In genomic region chr17:85079276-85079675, GRCm38 (mm10) we compare ENCODE assay signal across 27 mouse cellular contexts. TPM values are rescaled to one million over a fixed set of nuclear protein-coding genes. Genes with fewer than 3 reads are reported as not detected.
DNase-seq lines count a peak whose midpoint lies in the region; ATAC-seq and TF ChIP-seq lines count a peak whose summit lies in the region.
"Had no signal": no experiment of that assay in that cellular context is flagged by ENCODE, and none has a peak within 500 bp of the region (broad histone marks: within the 10 kb centered on the region; RNA-seq: fewer than 3 reads in every experiment).

No protein-coding gene starts in this region.

- no peak overlapping the region for H3K27ac ChIP-seq in heart, embryonic 10.5 days
- no peak overlapping the region for H3K27ac ChIP-seq in stomach, postnatal 0 days (replicated peaks)
- no peak overlapping the region for H3K27ac ChIP-seq in midbrain, embryonic 15.5 days
- H3K27ac ChIP-seq: embryonic facial prominence, embryonic 10.5 days; embryonic facial prominence, embryonic 13.5 days; forebrain, embryonic 12.5 days; forebrain, embryonic 15.5 days; hindbrain, embryonic 10.5 days; hindbrain, embryonic 13.5 days; intestine, embryonic 15.5 days had no signal

- 0 out of 2 replicates have a peak, but pooled peaks have one; percentile 4 for TF ChIP-seq CTCF in stomach, postnatal 0 days (IDR thresholded peaks at IDR 0.05; ENCODE audit: low read depth)

- 92% methylated on average over 3 of the region's 3 CpGs for WGBS in heart, embryonic 10.5 days
- 91% methylated on average over 3 of the region's 3 CpGs for WGBS in stomach, postnatal 0 days
- 87% methylated on average over 3 of the region's 3 CpGs for WGBS in midbrain, embryonic 15.5 days

- ATAC-seq in cerebellum, adult (ENCODE audit: insufficient number of reproducible peaks, low FRiP score, low TSS enrichment), result no peak
- ATAC-seq in stomach, postnatal 0 days (ENCODE audit: low FRiP score, low TSS enrichment), result no peak
- ATAC-seq in midbrain, embryonic 15.5 days (replicated peaks), result no peak
- ATAC-seq: activated CD4-positive, CD25-positive, alpha-beta regulatory T cell, adult 4 months; CD4-positive, CD25-positive, alpha-beta regulatory T cell, adult 4 months; forebrain, embryonic 15.5 days; hindbrain, embryonic 16.5 days; intestine, embryonic 15.5 days had no signal

- H3K27me3 ChIP-seq in heart, embryonic 10.5 days (ENCODE audit: insufficient read depth, poor library complexity, severe bottlenecking), result no peaks in the 10 kb centered on the region
- H3K27me3 ChIP-seq in stomach, postnatal 0 days (ENCODE audit: control insufficient read depth, insufficient read depth, low read length), result no peaks in the 10 kb centered on the region
- H3K27me3 ChIP-seq in midbrain, embryonic 15.5 days (replicated peaks), result no peaks in the 10 kb centered on the region
- H3K27me3 ChIP-seq: embryonic facial prominence, embryonic 13.5 days; forebrain, embryonic 12.5 days; forebrain, embryonic 15.5 days; hindbrain, embryonic 13.5 days; intestine, embryonic 15.5 days had no signal

- no peak overlapping the region for H3K4me2 ChIP-seq in stomach, postnatal 0 days (replicated peaks; ENCODE audit: low read depth)
- H3K4me2 ChIP-seq in midbrain, embryonic 15.5 days, result no peak overlapping the region
- H3K4me2 ChIP-seq: embryonic facial prominence, embryonic 13.5 days; forebrain, embryonic 12.5 days; forebrain, embryonic 15.5 days; hindbrain, embryonic 13.5 days; intestine, embryonic 15.5 days had no signal

- DNase-seq in cerebellum, adult 9-10 months, result peak; percentile 45
- DNase-seq in cerebellum, postnatal 36 days, result no peak
- peak; percentile 53 to 56 for DNase-seq in cerebellum, postnatal 14 days
- peak; percentile 11 for DNase-seq in heart, embryonic 10.5 days (ENCODE audit: low spot score)
- no peak for DNase-seq in heart, postnatal 4 days
- no peak for DNase-seq in stomach, postnatal 0 days (ENCODE audit: low spot score)
- DNase-seq: adrenal gland, postnatal 14 days; embryo, embryonic 11 days; gastrocnemius, postnatal 25 days; kidney, adult 11 months; kidney, adult 8-10 months had no signal

- no peak overlapping the region for H3K9ac ChIP-seq in stomach, postnatal 0 days (ENCODE audit: low read length)
- H3K9ac ChIP-seq in midbrain, embryonic 15.5 days, result no peak overlapping the region
- H3K9ac ChIP-seq: embryonic facial prominence, embryonic 13.5 days; forebrain, embryonic 12.5 days; forebrain, embryonic 15.5 days; hindbrain, embryonic 13.5 days; intestine, embryonic 15.5 days had no signal

- H3K9me3 ChIP-seq in heart, embryonic 10.5 days, result no peaks in the 10 kb centered on the region
- no peaks in the 10 kb centered on the region for H3K9me3 ChIP-seq in stomach, postnatal 0 days (ENCODE audit: control insufficient read depth, low read length)
- H3K9me3 ChIP-seq in midbrain, embryonic 15.5 days, result no peaks in the 10 kb centered on the region
- H3K9me3 ChIP-seq: embryonic facial prominence, embryonic 10.5 days; embryonic facial prominence, embryonic 13.5 days; forebrain, embryonic 12.5 days; forebrain, embryonic 15.5 days; hindbrain, embryonic 10.5 days; hindbrain, embryonic 13.5 days; intestine, embryonic 15.5 days had no signal

- no peak overlapping the region for H3K4me3 ChIP-seq in heart, embryonic 10.5 days
- no peak overlapping the region for H3K4me3 ChIP-seq in stomach, postnatal 0 days (ENCODE audit: low read depth, low read length)
- no peak overlapping the region for H3K4me3 ChIP-seq in midbrain, embryonic 15.5 days
- H3K4me3 ChIP-seq: embryonic facial prominence, embryonic 10.5 days; embryonic facial prominence, embryonic 13.5 days; erythroblast, embryonic 14.5 days; forebrain, embryonic 12.5 days; forebrain, embryonic 15.5 days; hindbrain, embryonic 10.5 days; hindbrain, embryonic 13.5 days; intestine, embryonic 15.5 days had no signal

- H3K4me1 ChIP-seq in heart, embryonic 10.5 days, result no peaks in the 10 kb centered on the region
- no peaks in the 10 kb centered on the region for H3K4me1 ChIP-seq in stomach, postnatal 0 days (replicated peaks; ENCODE audit: control insufficient read depth, insufficient read depth)
- H3K4me1 ChIP-seq in midbrain, embryonic 15.5 days, result no peaks in the 10 kb centered on the region
- H3K4me1 ChIP-seq: embryonic facial prominence, embryonic 10.5 days; embryonic facial prominence, embryonic 13.5 days; forebrain, embryonic 12.5 days; forebrain, embryonic 15.5 days; hindbrain, embryonic 10.5 days; hindbrain, embryonic 13.5 days; intestine, embryonic 15.5 days had no signal

- peaks cover 53% of the 10 kb centered on the region for H3K36me3 ChIP-seq in heart, embryonic 10.5 days
- peaks cover 17% of the 10 kb centered on the region for H3K36me3 ChIP-seq in stomach, postnatal 0 days (ENCODE audit: control insufficient read depth, insufficient read depth, low read length)
- H3K36me3 ChIP-seq in midbrain, embryonic 15.5 days (replicated peaks), result peaks cover 33% of the 10 kb centered on the region

- no peak for TF ChIP-seq EP300 in stomach, postnatal 0 days (optimal IDR thresholded peaks at IDR 0.05)

RNA-seq across cellular contexts. Expression of gene Prepl, which starts 10.8 kb away (rescaled TPM):
- 21.8 and 27.3 TPM in 2 replicates for polyA plus RNA-seq in heart, embryonic 10.5 days (2016; fragmentation: Nextera tagmentation; extraction: Ambion mirVana)
- 100 to 1,000 TPM; 117 to 118 TPM for total RNA-seq in heart, postnatal 4 days (2021)
- 15.5 and 15.7 TPM in 2 replicates for polyA plus RNA-seq in stomach, postnatal 0 days (2015; fragmentation: Nextera tagmentation; extraction: Ambion mirVana)
- polyA plus RNA-seq in midbrain, embryonic 15.5 days (2015; fragmentation: Nextera tagmentation; extraction: Ambion mirVana), result 106 and 118 TPM in 2 replicates

RNA-seq across cellular contexts. Expression of gene Camkmt, which starts 11.1 kb away (rescaled TPM):
- polyA plus RNA-seq in heart, embryonic 10.5 days (2016; fragmentation: Nextera tagmentation; extraction: Ambion mirVana), result 7.7 and 8.4 TPM in 2 replicates
- 1 to 10 TPM; 4.1 to 5.3 TPM for total RNA-seq in heart, postnatal 4 days (2021)
- polyA plus RNA-seq in stomach, postnatal 0 days (2015; fragmentation: Nextera tagmentation; extraction: Ambion mirVana), result 8.0 and 8.3 TPM in 2 replicates
- polyA plus RNA-seq in midbrain, embryonic 15.5 days (2015; fragmentation: Nextera tagmentation; extraction: Ambion mirVana), result 23.3 and 24.1 TPM in 2 replicates

RNA-seq across cellular contexts. Expression of gene Slc3a1, which starts 51.1 kb away (rescaled TPM):
- 0.09 and 0.33 TPM in 2 replicates for polyA plus RNA-seq in heart, embryonic 10.5 days (2016; fragmentation: Nextera tagmentation; extraction: Ambion mirVana)
- under 1 TPM; 0.16 to 0.26 TPM for total RNA-seq in heart, postnatal 4 days (2021)
- polyA plus RNA-seq in stomach, postnatal 0 days (2015; fragmentation: Nextera tagmentation; extraction: Ambion mirVana), result 0.88 and 1.0 TPM in 2 replicates
- 0.13 and 0.48 TPM in 2 replicates for polyA plus RNA-seq in midbrain, embryonic 15.5 days (2015; fragmentation: Nextera tagmentation; extraction: Ambion mirVana)
- total RNA-seq: gastrocnemius, adult 8-10 months; heart, postnatal 25 days had no signal
- polyA plus RNA-seq: erythroblast, embryonic 14.5 days; heart, postnatal 0 days had no signal

Comparison
In these comparisons a context has a peak if more than half of its experiments do, and no peak if none do; other contexts are left out.
1. DNase-seq: peak in cerebellum, adult 9-10 months (single experiment), cerebellum, postnatal 14 days (2 of 2) and heart, embryonic 10.5 days (single experiment); none in cerebellum, postnatal 36 days (0 of 2), heart, postnatal 4 days (single experiment) and stomach, postnatal 0 days (single experiment).